Mouse (Mus musculus) CD4-positive, CD25-positive, alpha-beta regulatory T cell (primary cell): ENCODE data around the gene Mdc1. TPM values are rescaled to one million over a fixed set of nuclear protein-coding genes. Genes with fewer than 3 reads are reported as not detected.

ENCODE experiments used
- polyA plus RNA-seq: library from polyadenylated mRNA; unstranded; fragments of 100-300 nt; shearing (Covaris generic); gene quantifications from one replicate; pipeline ENCODE4 v1.2.1, GENCODE M21; 2017

Mdc1 gene
- 12.9 TPM for polyA plus RNA-seq

GRCm38 (mm10) chr17:35841076-35841950, at the start of gene Mdc1:
Mdc1 (plus strand) TSS chr17:35841515.

DNA sequence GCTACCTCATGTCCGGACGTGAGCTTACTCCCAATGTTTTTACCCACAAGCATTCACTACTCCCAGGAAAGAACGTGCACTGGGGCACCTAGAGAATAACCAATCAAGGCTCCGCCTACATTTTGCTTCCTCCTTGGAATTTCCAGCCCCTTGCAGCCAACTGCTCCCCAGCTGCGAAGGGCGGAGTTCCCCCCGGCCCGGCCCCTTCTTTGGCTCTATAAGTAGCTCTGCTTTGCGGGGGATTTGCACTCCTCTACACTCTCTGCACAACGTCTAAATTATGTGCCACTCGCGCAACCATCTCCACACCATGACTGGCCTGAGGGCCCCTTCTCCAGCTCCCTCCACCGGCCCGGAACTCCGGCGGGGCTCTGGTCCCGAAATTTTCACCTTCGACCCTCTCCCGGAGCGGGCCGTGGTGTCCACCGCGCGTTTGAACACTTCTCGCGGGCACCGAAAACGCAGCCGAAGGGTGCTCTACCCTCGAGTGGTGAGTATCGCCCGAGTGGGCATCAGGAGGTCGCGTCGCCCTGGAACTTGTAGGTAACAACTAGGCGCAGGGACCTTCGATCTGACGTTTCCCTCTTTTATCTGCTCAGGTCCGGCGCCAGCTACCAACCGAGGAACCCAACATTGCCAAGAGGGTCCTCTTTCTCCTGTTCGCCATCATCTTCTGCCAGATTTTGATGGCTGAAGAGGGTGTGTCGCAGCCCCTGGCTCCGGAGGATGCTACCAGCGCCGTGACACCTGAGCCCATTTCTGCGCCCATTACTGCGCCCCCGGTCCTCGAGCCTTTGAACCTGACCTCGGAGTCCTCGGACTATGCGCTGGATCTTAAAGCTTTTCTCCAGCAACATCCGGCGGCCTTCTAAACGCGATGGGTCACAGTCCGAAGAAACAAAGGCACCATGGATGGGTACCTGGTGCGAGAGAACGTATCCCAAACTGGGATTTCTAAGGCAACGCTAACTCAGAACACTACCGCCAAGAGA, 19.6 kb upstream of the Mdc1 start, which contains the start of gene Ier3:
Gene Ier3, plus strand, starts transcription at position 246 of the 992 bp plus-strand sequence.

GRCm38 (mm10) chr17:35822964-35823937, 18.1 kb upstream of the Mdc1 start, which contains the start of gene Flot1:
Flot1 (plus strand) TSS chr17:35823230.

GRCm38 (mm10) chr17:35838122-35838544, 3.2 kb upstream of the Mdc1 start, which contains the start of gene Tubb5:
Tubb5 (minus strand) TSS chr17:35838306.

DNA sequence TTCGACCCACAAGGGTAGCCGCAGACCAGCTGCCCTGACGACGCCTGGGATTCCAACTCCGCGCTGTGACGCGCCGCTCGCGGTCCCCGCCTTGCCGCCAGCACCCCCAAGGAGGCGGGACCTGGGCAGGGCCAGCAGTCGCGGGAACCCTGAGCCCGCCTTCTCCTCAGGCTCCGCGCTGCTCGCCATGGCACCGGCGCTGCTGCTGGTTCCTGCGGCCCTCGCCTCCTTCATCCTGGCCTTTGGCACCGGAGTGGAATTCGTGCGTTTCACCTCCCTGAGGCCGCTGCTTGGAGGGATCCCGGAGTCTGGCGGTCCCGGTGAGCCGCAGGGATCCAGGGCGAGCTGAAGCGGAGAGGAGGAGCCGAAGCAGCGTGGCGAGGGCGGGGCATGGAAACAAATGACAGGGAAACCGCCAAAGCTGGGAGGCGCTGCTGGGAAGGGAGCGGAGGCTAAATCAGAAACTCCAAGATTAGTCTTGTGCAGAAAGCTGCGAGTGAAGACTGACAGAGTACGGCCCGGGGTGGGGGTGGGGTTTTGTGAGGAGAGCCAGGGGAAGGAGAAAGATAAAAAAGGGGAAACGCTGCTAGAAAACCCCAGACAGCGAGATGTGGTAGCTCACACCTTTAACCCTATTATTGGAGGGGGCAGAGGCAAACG, 20.0 kb downstream of the Mdc1 start, which contains the start of gene Nrm:
Gene Nrm, plus strand, starts transcription at position 121 of the 660 bp plus-strand sequence.

GRCm38 (mm10) chr17:35865481-35866280, 24.4 kb downstream of the Mdc1 start, which contains the start of gene Ppp1r18:
Ppp1r18 (plus strand) TSS chr17:35865593.

DNA sequence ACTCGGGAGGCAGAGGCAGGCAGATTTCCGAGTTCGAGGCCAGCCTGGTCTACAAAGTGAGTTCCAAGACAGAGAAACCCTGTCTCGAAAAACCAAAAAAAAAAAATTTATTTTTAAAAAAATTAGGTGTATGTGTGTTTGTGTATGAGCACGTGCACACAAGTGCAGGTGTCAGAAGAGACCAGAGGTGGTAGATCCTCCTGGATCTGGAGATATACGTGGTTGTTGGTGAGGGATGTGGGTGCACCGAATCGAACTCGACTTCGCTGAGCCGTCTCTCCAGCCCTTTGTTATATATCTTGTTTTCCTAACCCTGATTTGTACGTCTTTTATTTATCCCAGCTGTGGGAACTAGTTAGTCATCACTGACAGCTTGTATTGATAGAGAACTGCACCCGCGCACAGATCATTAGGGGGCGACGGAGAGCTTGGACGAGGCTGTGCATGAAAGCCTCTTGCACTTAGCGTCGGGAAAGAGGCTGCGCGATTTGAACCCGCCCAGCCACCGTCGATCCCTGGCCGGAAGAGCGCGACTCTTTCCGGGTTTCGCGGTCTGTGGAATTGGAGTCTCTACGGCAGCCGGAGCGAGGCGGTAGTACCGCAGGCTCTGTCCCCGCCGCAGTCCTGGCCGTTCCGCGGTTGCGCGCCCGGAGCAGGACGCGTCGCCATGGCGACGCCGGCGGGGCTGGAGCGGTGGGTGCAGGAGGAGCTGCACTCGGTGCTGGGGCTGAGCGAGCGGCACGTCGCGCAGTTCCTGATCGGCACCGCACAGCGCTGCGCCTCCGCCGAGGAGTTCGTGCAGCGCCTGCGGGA, 38.1 kb downstream of the Mdc1 start, which contains the start of gene Dhx16:
Gene Dhx16, plus strand, starts transcription at position 575 of the 813 bp plus-strand sequence.

GRCm38 (mm10) chr17:35896781-35897643, 55.7 kb downstream of the Mdc1 start, which contains the start of gene 2310061I04Rik:
2310061I04Rik (minus strand) TSS chr17:35897431.

Other genes with a start within 250 kb of the Mdc1 start
- not detected for gene Sfta2, start 240.0 kb upstream of the Mdc1 start, polyA plus RNA-seq
- not detected for gene Gm9573, start 214.9 kb upstream of the Mdc1 start, polyA plus RNA-seq
- gene Mucl3, start 197.8 kb upstream of the Mdc1 start, polyA plus RNA-seq, result 0.07 TPM
- gene Vars2, start 173.9 kb upstream of the Mdc1 start, polyA plus RNA-seq, result 36.5 TPM
- gene Gtf2h4, start 167.8 kb upstream of the Mdc1 start, polyA plus RNA-seq, result 31.0 TPM
- 6.1 TPM for gene Ddr1, start 136.9 kb upstream of the Mdc1 start, polyA plus RNA-seq
- gene Ier3, start 19.8 kb upstream of the Mdc1 start, polyA plus RNA-seq, result 0.53 TPM
- gene Flot1, start 18.3 kb upstream of the Mdc1 start, polyA plus RNA-seq, result 52.9 TPM
- gene Tubb5, start 3.2 kb upstream of the Mdc1 start, polyA plus RNA-seq, result 111 TPM
- 27.5 TPM for gene Nrm, start 19.8 kb downstream of the Mdc1 start, polyA plus RNA-seq
- gene Ppp1r18, start 24.1 kb downstream of the Mdc1 start, polyA plus RNA-seq, result 592 TPM
- 62.8 TPM for gene Dhx16, start 38.3 kb downstream of the Mdc1 start, polyA plus RNA-seq
- 41.8 TPM for gene 2310061I04Rik, start 55.9 kb downstream of the Mdc1 start, polyA plus RNA-seq
- 19.2 TPM for gene Atat1, start 68.6 kb downstream of the Mdc1 start, polyA plus RNA-seq
- 80.8 TPM for gene Mrps18b, start 74.9 kb downstream of the Mdc1 start, polyA plus RNA-seq
- 56.7 TPM for gene Ppp1r10, start 74.9 kb downstream of the Mdc1 start, polyA plus RNA-seq
- 145 TPM for gene Abcf1, start 128.2 kb downstream of the Mdc1 start, polyA plus RNA-seq
- 70.7 TPM for gene Gnl1, start 138.3 kb downstream of the Mdc1 start, polyA plus RNA-seq
- gene Prr3, start 138.7 kb downstream of the Mdc1 start, polyA plus RNA-seq, result 38.7 TPM
- 34.1 TPM for gene H2-T24, start 179.0 kb downstream of the Mdc1 start, polyA plus RNA-seq
- gene H2-T23, start 191.3 kb downstream of the Mdc1 start, polyA plus RNA-seq, result 666 TPM
- gene H2-T22, start 201.2 kb downstream of the Mdc1 start, polyA plus RNA-seq, result 225 TPM
- 0.13 TPM for gene Gm6034, start 201.4 kb downstream of the Mdc1 start, polyA plus RNA-seq
- not detected for gene Gm11127, start 216.9 kb downstream of the Mdc1 start, polyA plus RNA-seq